Mouse (Mus musculus) embryonic facial prominence, embryonic 12.5 days (tissue): ENCODE data around the gene Eef1b2. TPM values are rescaled to one million over a fixed set of nuclear protein-coding genes. Genes with fewer than 3 reads are reported as not detected.
A peak's percentile ranks its signal among the peaks of the same experiment; 100 is the strongest.
"Not testable (repeated sequence)": the region's sequence is repeated elsewhere in the genome, so short reads cannot be mapped to it uniquely, and the experiment has no call there.

ENCODE experiments used
- ATAC-seq: fragments of 200-750 bp; cut with Nextera tagmentation; 2 replicates; pipeline ENCODE4 v1.8.0; 2017; ENCODE audit not compliant: insufficient number of reproducible peaks, insufficient read depth, low FRiP score, low TSS enrichment
- H3K27ac ChIP-seq: fragments of 300-500 bp; sonication (generic); 2 replicates; pipeline ENCODE4 v1.5.1; 2016; ENCODE audit warnings: mild to moderate bottlenecking
- H3K27me3 ChIP-seq: fragments of 300-500 bp; sonication (generic); 2 replicates; pipeline ENCODE4 v1.6.1; 2016; ENCODE audit warnings: mild to moderate bottlenecking, moderate library complexity
- H3K36me3 ChIP-seq: fragments of 300-500 bp; sonication (generic); 2 replicates; pipeline ENCODE4 v1.6.1; 2016; ENCODE audit warnings: mild to moderate bottlenecking
- H3K4me1 ChIP-seq: fragments of 300-500 bp; sonication (generic); 2 replicates; pipeline ENCODE4 v1.6.1; 2016
- H3K4me2 ChIP-seq: fragments of 300-500 bp; sonication (generic); replicated peaks from 2 replicates; pipeline ENCODE4 v1.6.1; 2016; ENCODE audit warnings: mild to moderate bottlenecking, moderate library complexity
- H3K4me3 ChIP-seq: fragments of 300-500 bp; sonication (generic); 2 replicates; pipeline ENCODE4 v1.5.1; 2016; ENCODE audit warnings: mild to moderate bottlenecking
- H3K9ac ChIP-seq: fragments of 300-500 bp; sonication (generic); 2 replicates; pipeline ENCODE4 v1.6.1; 2016; ENCODE audit warnings: mild to moderate bottlenecking, moderate library complexity
- H3K9me3 ChIP-seq: fragments of 300-500 bp; sonication (generic); 2 replicates; pipeline ENCODE4 v1.6.1; 2016; ENCODE audit warnings: mild to moderate bottlenecking, moderate library complexity
- WGBS: fragments of 180-500 bp; shearing (Covaris S2); methylation state at CpG from one replicate; pipeline ENCODE4 v1.1.7; 2016; 5-methylcytosine and 5-hydroxymethylcytosine counted together
- polyA plus RNA-seq: library from polyadenylated mRNA; unstranded; fragments of >200 nt; fragmentation: Nextera tagmentation; extraction: Ambion mirVana; gene quantifications from 2 replicates; pipeline ENCODE4 v1.2.1, GENCODE M21; 2016

Eef1b2 gene
- 505 and 511 TPM in 2 replicates for polyA plus RNA-seq

GRCm38 (mm10) chr1:63176604-63177421 lies at the start of gene Eef1b2, which contains the start of gene Ndufs1:
Eef1b2 (plus strand) TSS chr1:63176825.
Ndufs1 (minus strand) TSS chr1:63176833.
- Histone ChIP-seq H3K4me2 (peak within 1 kb of the TSS; percentile 62), H3K4me1 (peaks cover 15% of the 10 kb centered on the region), H3K4me3 (peak within 1 kb of the TSS; percentile 96), H3K9ac (peak within 1 kb of the TSS; percentile 85), H3K36me3 (peaks cover 25% of the 10 kb centered on the region), H3K9me3 (no peaks in the 10 kb centered on the region), H3K27me3 (no peaks in the 10 kb centered on the region), H3K27ac (peak within 1 kb of the TSS; percentile 88)
- ATAC-seq = peak; percentile 66
- WGBS = under 1% methylated on average over 72 of the region's 72 CpGs

- H3K4me3 ChIP-seq = no peak overlapping the region
- no peak overlapping the region for H3K27ac ChIP-seq
Observed at GRCm38 (mm10) chr1:63129273-63129672, 47.4 kb upstream of the Eef1b2 start.

GRCm38 (mm10) chr1:63129857-63130690 lies 46.6 kb upstream of the Eef1b2 start:
- 18% methylated on average over 18 of the region's 18 CpGs for WGBS
- Histone ChIP-seq H3K4me2 (peak overlapping the region; percentile 51), H3K9ac (peak overlapping the region; percentile 19; the same call in 1 of the 2 replicates), H3K27ac (no peak overlapping the region), H3K9me3 (no peaks in the 10 kb centered on the region), H3K27me3 (no peaks in the 10 kb centered on the region), H3K4me1 (peaks cover 4% of the 10 kb centered on the region; the same call in 1 of the 2 replicates), H3K4me3 (peak overlapping the region; percentile 22; the same call in 1 of the 2 replicates), H3K36me3 (peaks cover 6% of the 10 kb centered on the region; the same call in 1 of the 2 replicates)
- ATAC-seq = no peak

More at GRCm38 (mm10) chr1:63129273-63129672, 47.4 kb upstream of the Eef1b2 start:
- ATAC-seq = no peak
- peaks cover 4% of the 10 kb centered on the region; the same call in 1 of the 2 replicates for H3K4me1 ChIP-seq
- H3K9ac ChIP-seq = no peak overlapping the region
- no peaks in the 10 kb centered on the region for H3K9me3 ChIP-seq
- WGBS = 65% methylated on average over 3 of the region's 3 CpGs
- H3K36me3 ChIP-seq = peaks cover 9% of the 10 kb centered on the region
- H3K4me2 ChIP-seq = no peak overlapping the region; the same call in 1 of the 2 replicates
- no peaks in the 10 kb centered on the region for H3K27me3 ChIP-seq

GRCm38 (mm10) chr1:63130883-63131282 lies 45.7 kb upstream of the Eef1b2 start:
- no peak overlapping the region for H3K27ac ChIP-seq
- no peak for ATAC-seq
- no peaks in the 10 kb centered on the region for H3K27me3 ChIP-seq
- H3K9ac ChIP-seq = no peak overlapping the region
- 91% methylated on average over 2 of the region's 2 CpGs for WGBS
- H3K4me2 ChIP-seq = no peak overlapping the region
- H3K4me3 ChIP-seq = no peak overlapping the region
- H3K4me1 ChIP-seq = peaks cover 4% of the 10 kb centered on the region; the same call in 1 of the 2 replicates
- no peaks in the 10 kb centered on the region for H3K36me3 ChIP-seq
- no peaks in the 10 kb centered on the region for H3K9me3 ChIP-seq

- 89% methylated on average over 11 of the region's 11 CpGs for WGBS
- no peak overlapping the region for H3K4me2 ChIP-seq
- no peak overlapping the region for H3K9ac ChIP-seq
Observed at GRCm38 (mm10) chr1:63131766-63132165, 44.9 kb upstream of the Eef1b2 start.

GRCm38 (mm10) chr1:63134530-63134929 lies 42.1 kb upstream of the Eef1b2 start:
- Histone ChIP-seq H3K27ac (no peak overlapping the region), H3K27me3 (no peaks in the 10 kb centered on the region), H3K9ac (no peak overlapping the region), H3K4me2 (no peak overlapping the region), H3K36me3 (0 out of 2 replicates have a peak, but pooled peaks cover 5% of the 10 kb centered on the region), H3K4me3 (no peak overlapping the region), H3K9me3 (no peaks in the 10 kb centered on the region), H3K4me1 (peaks cover 4% of the 10 kb centered on the region; the same call in 1 of the 2 replicates)
- ATAC-seq = no peak
- 76% methylated on average over 3 of the region's 3 CpGs for WGBS

More at GRCm38 (mm10) chr1:63131766-63132165, 44.9 kb upstream of the Eef1b2 start:
- ATAC-seq = no peak
- H3K9me3 ChIP-seq = no peaks in the 10 kb centered on the region
- peaks cover 4% of the 10 kb centered on the region; the same call in 1 of the 2 replicates for H3K4me1 ChIP-seq
- H3K27me3 ChIP-seq = no peaks in the 10 kb centered on the region
- no peak overlapping the region for H3K27ac ChIP-seq
- H3K36me3 ChIP-seq = no peaks in the 10 kb centered on the region
- no peak overlapping the region for H3K4me3 ChIP-seq

- no peak overlapping the region for H3K27ac ChIP-seq
- no peaks in the 10 kb centered on the region for H3K4me1 ChIP-seq
- no peak for ATAC-seq
- H3K4me2 ChIP-seq = no peak overlapping the region
- H3K36me3 ChIP-seq = peaks cover 20% of the 10 kb centered on the region
- no peak overlapping the region for H3K4me3 ChIP-seq
- no peak overlapping the region for H3K9ac ChIP-seq
- 86% methylated on average over 2 of the region's 2 CpGs for WGBS
- H3K27me3 ChIP-seq = no peaks in the 10 kb centered on the region
- no peaks in the 10 kb centered on the region for H3K9me3 ChIP-seq
Observed at GRCm38 (mm10) chr1:63137971-63138370, 38.7 kb upstream of the Eef1b2 start.

- not testable (repeated sequence) for ATAC-seq, H3K9me3 ChIP-seq, H3K27ac ChIP-seq, H3K9ac ChIP-seq, H3K4me1 ChIP-seq, H3K4me2 ChIP-seq, H3K27me3 ChIP-seq, H3K4me3 ChIP-seq
- 85% methylated on average over 1 of the region's 1 CpGs for WGBS
- H3K36me3 ChIP-seq = peaks cover 24% of the 10 kb centered on the region
Observed at GRCm38 (mm10) chr1:63138586-63138985, 38.0 kb upstream of the Eef1b2 start.

- H3K4me1 ChIP-seq = no peaks in the 10 kb centered on the region
- WGBS = 96% methylated on average over 13 of the region's 13 CpGs
- no peak for ATAC-seq
Observed at GRCm38 (mm10) chr1:63140231-63140630, 36.4 kb upstream of the Eef1b2 start.

GRCm38 (mm10) chr1:63168638-63169037 lies 8.0 kb upstream of the Eef1b2 start:
- peaks cover 58% of the 10 kb centered on the region for H3K36me3 ChIP-seq

More at GRCm38 (mm10) chr1:63140231-63140630, 36.4 kb upstream of the Eef1b2 start:
- Histone ChIP-seq H3K27ac (no peak overlapping the region), H3K27me3 (no peaks in the 10 kb centered on the region), H3K4me2 (no peak overlapping the region), H3K36me3 (peaks cover 39% of the 10 kb centered on the region), H3K4me3 (no peak overlapping the region), H3K9ac (no peak overlapping the region), H3K9me3 (no peaks in the 10 kb centered on the region)

GRCm38 (mm10) chr1:63175853-63176252 lies 772 bp upstream of the Eef1b2 start:
- Histone ChIP-seq H3K4me2 (peak overlapping the region; percentile 62), H3K4me3 (peak overlapping the region; percentile 96), H3K9me3 (no peaks in the 10 kb centered on the region), H3K36me3 (peaks cover 33% of the 10 kb centered on the region), H3K27me3 (no peaks in the 10 kb centered on the region), H3K9ac (peak overlapping the region; percentile 85), H3K27ac (peak overlapping the region; percentile 88; the same call in 1 of the 2 replicates), H3K4me1 (peaks cover 15% of the 10 kb centered on the region)
- 12% methylated on average over 11 of the region's 11 CpGs for WGBS
- no peak for ATAC-seq

More at GRCm38 (mm10) chr1:63168638-63169037, 8.0 kb upstream of the Eef1b2 start:
- no peaks in the 10 kb centered on the region for H3K9me3 ChIP-seq
- H3K27me3 ChIP-seq = no peaks in the 10 kb centered on the region
- 87% methylated on average over 2 of the region's 2 CpGs for WGBS
- H3K4me1 ChIP-seq = no peaks in the 10 kb centered on the region
- H3K9ac ChIP-seq = no peak overlapping the region
- no peak overlapping the region for H3K4me2 ChIP-seq
- H3K4me3 ChIP-seq = no peak overlapping the region
- no peak overlapping the region for H3K27ac ChIP-seq
- no peak for ATAC-seq
